Mouse (Mus musculus) CH12.LX (cell line): Measurements from ENCODE around the gene Ndufaf3. TPM values are rescaled to one million over a fixed set of nuclear protein-coding genes. Genes with fewer than 3 reads are reported as not detected.
A peak's percentile ranks its signal among the peaks of the same experiment; 100 is the strongest.

Experiments used
- DNase-seq: peaks from one replicate; pipeline ENCODE4 v3.0.0-alpha.2; 2013; ENCODE audit errors: extremely low read depth
- H3K27ac ChIP-seq: 2 replicates; pipeline ENCODE4 v1.5.1; 2012; ENCODE audit warnings: low read depth, mild to moderate bottlenecking, control low read depth, moderate library complexity; ENCODE audit not compliant: insufficient read depth
- H3K27me3 ChIP-seq: replicated peaks from 2 replicates; pipeline ENCODE3; 2012; ENCODE audit warnings: inconsistent platforms
- H3K36me3 ChIP-seq, 2 experiments: replicated peaks in 1 of 2; 2 replicates each; pipeline versions ENCODE3 to v1.6.1; 2012; ENCODE audit warnings: inconsistent platforms in 1 of 2, low read length in 1 of 2, mild to moderate bottlenecking in 1 of 2, mixed read lengths in 1 of 2, moderate library complexity in 1 of 2; ENCODE audit not compliant: control insufficient read depth in 1 of 2, insufficient read depth in 1 of 2
- H3K4me1 ChIP-seq, 2 experiments: 2 replicates each; pipeline ENCODE4 v1.6.1; 2012; ENCODE audit warnings: inconsistent platforms in 1 of 2, moderate library complexity in 1 of 2; ENCODE audit not compliant: insufficient read depth in 2 of 2, control insufficient read depth in 1 of 2
- H3K4me2 ChIP-seq: 2 replicates; pipeline ENCODE4 v1.6.1; 2012; ENCODE audit warnings: low read depth, mild to moderate bottlenecking, control low read depth; ENCODE audit not compliant: poor library complexity, insufficient read depth, severe bottlenecking
- H3K4me3 ChIP-seq, 3 experiments: fragments of 150-350 bp in 1 of 3; sonication (generic) in 1 of 3; replicated peaks in 1 of 3; 2 replicates each; pipeline versions ENCODE3 to v1.5.1; 2011 to 2012; ENCODE audit warnings: low read depth in 2 of 3, low read length in 2 of 3, mild to moderate bottlenecking in 2 of 3, moderate library complexity in 2 of 3, control low read depth in 1 of 3, improper control_type of control experiment in 1 of 3, inconsistent platforms in 1 of 3, mixed read lengths in 1 of 3; ENCODE audit not compliant: poor library complexity in 1 of 3
- H3K79me2 ChIP-seq: replicated peaks from 2 replicates; pipeline ENCODE4 v1.6.1; 2012; ENCODE audit warnings: mild to moderate bottlenecking, moderate library complexity; ENCODE audit not compliant: control insufficient read depth, poor library complexity, insufficient read depth, severe bottlenecking; ENCODE audit errors: extremely low read depth
- H3K9ac ChIP-seq: 2 replicates; pipeline ENCODE4 v1.6.1; 2012; ENCODE audit warnings: low read depth, mild to moderate bottlenecking, control low read depth, moderate library complexity; ENCODE audit not compliant: insufficient read depth
- H3K9me3 ChIP-seq: replicated peaks from 2 replicates; pipeline ENCODE3; 2012; ENCODE audit warnings: low read length, inconsistent platforms, mixed read lengths
- BHLHE40 ChIP-seq: IDR thresholded peaks from 2 replicates; pipeline ENCODE4 v1.6.1; 2011; ENCODE audit warnings: mild to moderate bottlenecking, low read depth, low read length, improper control_type of control experiment
- CHD2 ChIP-seq: IDR thresholded peaks from 2 replicates; pipeline ENCODE4 v1.6.1; 2011; ENCODE audit warnings: low read length, improper control_type of control experiment
- CTCF ChIP-seq, 2 experiments: IDR thresholded peaks in 1 of 2; conservative IDR thresholded peaks in 1 of 2; 2 replicates each; pipeline ENCODE4 v1.5.1; 2011 to 2012; ENCODE audit warnings: low read depth in 2 of 2, low read length in 2 of 2, improper control_type of control experiment in 1 of 2, inconsistent platforms in 1 of 2, mild to moderate bottlenecking in 1 of 2, moderate library complexity in 1 of 2
- E2F4 ChIP-seq: IDR thresholded peaks from 2 replicates; pipeline ENCODE4 v1.6.1; 2011; ENCODE audit warnings: low read depth, low read length, improper control_type of control experiment; ENCODE audit not compliant: insufficient replicate concordance
- EP300 ChIP-seq: IDR thresholded peaks from 2 replicates; pipeline ENCODE4 v1.6.1; 2011; ENCODE audit warnings: low read length, improper control_type of control experiment
- ETS1 ChIP-seq: conservative IDR thresholded peaks from 2 replicates; pipeline ENCODE4 v1.6.1; 2012; ENCODE audit warnings: low read depth, mild to moderate bottlenecking, inconsistent platforms, low read length, improper control_type of control experiment, moderate library complexity
- HCFC1 ChIP-seq: IDR thresholded peaks from 2 replicates; pipeline ENCODE4 v1.6.1; 2012; ENCODE audit warnings: low read depth, mild to moderate bottlenecking, inconsistent platforms, low read length, improper control_type of control experiment
- JUN ChIP-seq: IDR thresholded peaks from 2 replicates; pipeline ENCODE4 v1.6.1; 2011; ENCODE audit warnings: low read depth, mild to moderate bottlenecking, low read length, improper control_type of control experiment, moderate library complexity; ENCODE audit not compliant: insufficient read depth
- KAT2A ChIP-seq: IDR thresholded peaks from 2 replicates; pipeline ENCODE4 v1.6.1; 2012; ENCODE audit warnings: low read length, improper control_type of control experiment, inconsistent platforms; ENCODE audit not compliant: insufficient replicate concordance
- MAX ChIP-seq: IDR thresholded peaks from 2 replicates; pipeline ENCODE4 v1.6.1; 2011; ENCODE audit warnings: low read length, improper control_type of control experiment
- MAZ ChIP-seq: IDR thresholded peaks from 2 replicates; pipeline ENCODE4 v1.6.1; 2012; ENCODE audit warnings: low read depth, mild to moderate bottlenecking, inconsistent platforms, low read length, improper control_type of control experiment, moderate library complexity
- NELFE ChIP-seq: IDR thresholded peaks from 2 replicates; pipeline ENCODE4 v1.6.1; 2011; ENCODE audit warnings: low read depth, low read length, improper control_type of control experiment
- PAX5 ChIP-seq: IDR thresholded peaks from 2 replicates; pipeline ENCODE4 v1.6.1; 2012; ENCODE audit warnings: low read length, inconsistent platforms, mixed read lengths
- POLR2A ChIP-seq: IDR thresholded peaks from 2 replicates; pipeline ENCODE4 v1.6.1; 2011; ENCODE audit warnings: low read depth, mild to moderate bottlenecking, improper control_type of control experiment, low read length
- RAD21 ChIP-seq: IDR thresholded peaks from 2 replicates; pipeline ENCODE4 v1.6.1; 2011; ENCODE audit warnings: low read depth, mild to moderate bottlenecking, low read length, improper control_type of control experiment, moderate library complexity
- SIN3A ChIP-seq: IDR thresholded peaks from 2 replicates; pipeline ENCODE4 v1.6.1; 2012; ENCODE audit warnings: low read length, improper control_type of control experiment, inconsistent platforms
- SMC3 ChIP-seq: IDR thresholded peaks from 2 replicates; pipeline ENCODE4 v1.6.1; 2011; ENCODE audit warnings: low read depth, low read length, improper control_type of control experiment
- TBP ChIP-seq: conservative IDR thresholded peaks from 2 replicates; pipeline ENCODE4 v1.6.1; 2011; ENCODE audit warnings: low read depth, low read length, improper control_type of control experiment
- UBTF ChIP-seq: IDR thresholded peaks from 2 replicates; pipeline ENCODE4 v1.6.1; 2012; ENCODE audit warnings: low read depth, mild to moderate bottlenecking, inconsistent platforms, low read length, improper control_type of control experiment, moderate library complexity
- USF1 ChIP-seq: IDR thresholded peaks from 2 replicates; pipeline ENCODE4 v1.6.1; 2014; ENCODE audit warnings: low read depth, mild to moderate bottlenecking, inconsistent platforms, low read length, improper control_type of control experiment
- ZC3H11A ChIP-seq: IDR thresholded peaks from 2 replicates; pipeline ENCODE4 v1.6.1; 2012; ENCODE audit warnings: low read depth, mild to moderate bottlenecking, inconsistent platforms, low read length, improper control_type of control experiment
- ZMIZ1 ChIP-seq: IDR thresholded peaks from 2 replicates; pipeline ENCODE4 v1.6.1; 2012; ENCODE audit warnings: low read depth, mild to moderate bottlenecking, inconsistent platforms, low read length, improper control_type of control experiment
- dilution Hi-C: fragments of 300-500 bp; cut with MboI; formaldehyde crosslinking; loops from 2 replicates; pipeline ENCODE4 v1.14.3; 2020; ENCODE audit warnings: low sequenced_read_pairs; ENCODE audit not compliant: extremely low pct_unique_long_range_greater_than_20kb, extremely low pct_ligation_motif_present
- in situ Hi-C: fragments of 300-500 bp; cut with MboI; formaldehyde crosslinking; loops from 3 replicates; pipeline ENCODE4 v1.14.3; 2019; ENCODE audit warnings: low sequenced_read_pairs, low pct_ligation_motif_present, low pct_unique_long_range_greater_than_20kb, mixed read lengths
- polyA plus RNA-seq: library from polyadenylated mRNA; unstranded; fragments of >175 nt; gene quantifications from 2 replicates; pipeline ENCODE4 v1.2.1, GENCODE M21; 2012; ENCODE audit warnings: low read depth; ENCODE audit not compliant: insufficient read length
- total RNA-seq, 2 experiments: library from RNA; depleted of rRNA; stranded (reverse); fragments of 300-350 nt in 1 of 2; fragments of >200 nt in 1 of 2; gene quantifications; 2 replicates each; pipeline ENCODE4 v1.2.3; 2012 to 2014

Ndufaf3 gene
- total and polyA plus RNA-seq, 3 experiments = 15.7 to 27.2 (median 25.7) TPM

GRCm38 (mm10) chr9:108573774-108574690, 6.8 kb upstream of the Ndufaf3 start:
- dilution Hi-C loops (no loop called here), in situ Hi-C loops (no loop called here)
- Histone ChIP-seq H3K9ac (no peak overlapping the region), H3K36me3 (peaks cover 42 to 80% of the 10 kb centered on the region in 2 experiments), H3K27me3 (no peaks in the 10 kb centered on the region), H3K4me2 (no peak overlapping the region), H3K27ac (no peak overlapping the region), H3K79me2 (0 out of 2 replicates have a peak, but pooled peaks cover 3% of the 10 kb centered on the region), H3K4me3 (no peak overlapping the region), H3K4me1 (peaks cover 7 to 25% of the 10 kb centered on the region in 2 experiments), H3K9me3 (no peaks in the 10 kb centered on the region)
- TF ChIP-seq CTCF (conservative IDR thresholded peaks at IDR 0.05 in 1 of 2, IDR thresholded peaks at IDR 0.05 in 1 of 2; ENCODE audit: low read depth in 2 of 2, low read length in 2 of 2) (peak; percentile 44 to 65; a peak in 3 of 4 replicates), POLR2A (0 out of 2 replicates have a peak, but pooled peaks have one; percentile 9), SIN3A (0 out of 2 replicates have a peak, but pooled peaks have one; percentile 35), KAT2A (no peak), JUN (no peak), SMC3 (peak; percentile 47), CHD2 (no peak), RAD21 (peak; percentile 2)
- peak; percentile 65 for DNase-seq

- H3K9me3 ChIP-seq = no peaks in the 10 kb centered on the region
- no peak overlapping the region for H3K27ac ChIP-seq
- TF ChIP-seq MAZ = no peak
- no peak for TF ChIP-seq HCFC1
- TF ChIP-seq ETS1 = no peak
- no peak for TF ChIP-seq PAX5
- no peak for TF ChIP-seq ZC3H11A
- TF ChIP-seq USF1 = no peak
- no peak for TF ChIP-seq BHLHE40
- TF ChIP-seq SMC3 = no peak
- no peak for TF ChIP-seq EP300
- no peak for TF ChIP-seq NELFE
- TF ChIP-seq TBP = no peak
- TF ChIP-seq E2F4 = no peak
- no peak for TF ChIP-seq UBTF
- no peak for TF ChIP-seq POLR2A
- TF ChIP-seq ZMIZ1 = no peak
- no peak for TF ChIP-seq MAX
- H3K4me3 ChIP-seq = no peak overlapping the region
- no peak overlapping the region for H3K4me2 ChIP-seq
- no peaks in the 10 kb centered on the region for H3K27me3 ChIP-seq
- dilution Hi-C loops (no loop called here), in situ Hi-C loops (no loop called here)
- no peak overlapping the region for H3K9ac ChIP-seq
- peaks cover 39 to 66% of the 10 kb centered on the region in 2 experiments for H3K36me3 ChIP-seq
- peaks cover 3 to 15% of the 10 kb centered on the region in 2 experiments; a peak in 3 of 4 replicates for H3K4me1 ChIP-seq
- 0 out of 2 replicates have a peak, but pooled peaks cover 3% of the 10 kb centered on the region for H3K79me2 ChIP-seq
- no peak for DNase-seq
These were observed 5.1 kb upstream of the Ndufaf3 start for GRCm38 (mm10) chr9:108572321-108572720.
